Mouse (Mus musculus): ENCODE measurements around the gene Foxo1.

- TF ChIP-seq CTCF (IDR thresholded peaks at IDR 0.05; ENCODE audit: low read depth) (no peak), EP300 (IDR thresholded peaks at IDR 0.05; ENCODE audit: low read depth) (no peak)
These were observed 12.5 kb downstream of the Foxo1 start for GRCm38 (mm10) chr3:52280681-52281080.
